Mouse (Mus musculus): ENCODE results near the gene Zkscan1.
"Not testable (repeated sequence)": the region's sequence is repeated elsewhere in the genome, so short reads cannot be mapped to it uniquely, and the experiment has no call there.

Zkscan1 gene

GRCm38 (mm10) chr5:138084996-138085395, at the start of gene Zkscan1:
Gene Zkscan1 (plus strand): TSS chr5:138085084.
- peak; percentile 52 for DNase-seq (ENCODE audit: low spot score)

GRCm38 (mm10) chr5:138052894-138053293, 32.0 kb upstream of the Zkscan1 start, which contains the start of gene Smok3c:
Gene Smok3c (plus strand): TSS chr5:138053194.
- DNase-seq (ENCODE audit: low spot score): not testable (repeated sequence)

- DNase-seq (ENCODE audit: low spot score): no peak
Observed at GRCm38 (mm10) chr5:138073803-138074202, 11.1 kb upstream of the Zkscan1 start.

- DNase-seq (ENCODE audit: low spot score): no peak
Observed at GRCm38 (mm10) chr5:138075684-138076083, 9.2 kb upstream of the Zkscan1 start.

GRCm38 (mm10) chr5:138076148-138076547, 8.7 kb upstream of the Zkscan1 start:
- DNase-seq (ENCODE audit: low spot score): no peak

GRCm38 (mm10) chr5:138080456-138080855, 4.4 kb upstream of the Zkscan1 start:
- no peak for DNase-seq (ENCODE audit: low spot score)

- DNase-seq (ENCODE audit: low spot score): no peak
Observed at GRCm38 (mm10) chr5:138081446-138081845, 3.4 kb upstream of the Zkscan1 start.

- DNase-seq (ENCODE audit: low spot score): no peak
Observed at GRCm38 (mm10) chr5:138083318-138083900, 1.5 kb upstream of the Zkscan1 start.

GRCm38 (mm10) chr5:138083936-138084335, 948 bp upstream of the Zkscan1 start:
- DNase-seq (ENCODE audit: low spot score): no peak

- DNase-seq (ENCODE audit: low spot score): no peak
Observed at GRCm38 (mm10) chr5:138084507-138084906, 377 bp upstream of the Zkscan1 start.

- DNase-seq (ENCODE audit: low spot score): no peak
Observed at GRCm38 (mm10) chr5:138085421-138085911, 582 bp downstream of the Zkscan1 start.

- no peak for DNase-seq (ENCODE audit: low spot score)
Observed at GRCm38 (mm10) chr5:138086842-138087241, 2.0 kb downstream of the Zkscan1 start.

- no peak for DNase-seq (ENCODE audit: low spot score)
Observed at GRCm38 (mm10) chr5:138088366-138088765, 3.5 kb downstream of the Zkscan1 start.

- no peak for DNase-seq (ENCODE audit: low spot score)
Observed at GRCm38 (mm10) chr5:138089108-138089551, 4.2 kb downstream of the Zkscan1 start.

GRCm38 (mm10) chr5:138090271-138090670, 5.4 kb downstream of the Zkscan1 start:
- DNase-seq (ENCODE audit: low spot score): no peak

- DNase-seq (ENCODE audit: low spot score): no peak
Observed at GRCm38 (mm10) chr5:138090737-138091136, 5.9 kb downstream of the Zkscan1 start.

GRCm38 (mm10) chr5:138092771-138093170, 7.9 kb downstream of the Zkscan1 start:
- no peak for DNase-seq (ENCODE audit: low spot score)

GRCm38 (mm10) chr5:138094474-138094873, 9.6 kb downstream of the Zkscan1 start:
- DNase-seq (ENCODE audit: low spot score): no peak

GRCm38 (mm10) chr5:138104976-138105375, 20.1 kb downstream of the Zkscan1 start:
- DNase-seq (ENCODE audit: low spot score): no peak

- no peak for DNase-seq (ENCODE audit: low spot score)
Observed at GRCm38 (mm10) chr5:138107130-138107529, 22.2 kb downstream of the Zkscan1 start.

GRCm38 (mm10) chr5:138109847-138110396, 25.0 kb downstream of the Zkscan1 start:
- DNase-seq (ENCODE audit: low spot score): not testable (repeated sequence)

- peak; percentile 85 for DNase-seq (ENCODE audit: low spot score)
Observed at GRCm38 (mm10) chr5:138116255-138117198, 31.6 kb downstream of the Zkscan1 start, which contains the start of gene Zscan21. Gene Zscan21 (plus strand): TSS chr5:138116903.

All from ovary, postnatal 14 days (tissue).